Mouse (Mus musculus): Measurements from ENCODE around the gene Ino80d. TPM values are rescaled to one million over a fixed set of nuclear protein-coding genes. Genes with fewer than 3 reads are reported as not detected.

Gene Ino80d
- polyA plus RNA-seq, 1 experiment from 2014 or later = 10.8 TPM

Small RNA genes lying within 50 kb of the gene (microRNA-seq; reads per million reads assigned to microRNA genes)
- gene Gm24557 = not detected
- gene Gm44468 = not detected

Other genes with a start within 250 kb of the Ino80d start
- 505 and 511 TPM in 2 replicates for gene Eef1b2, start 62.2 kb upstream of the Ino80d start, polyA plus RNA-seq (2016; fragmentation: Nextera tagmentation; extraction: Ambion mirVana)
- gene Ndufs1, start 62.2 kb upstream of the Ino80d start, polyA plus RNA-seq (2016; fragmentation: Nextera tagmentation; extraction: Ambion mirVana) = 134 and 136 TPM in 2 replicates
- gene Gpr1, start 99.9 kb upstream of the Ino80d start, polyA plus RNA-seq (2016; fragmentation: Nextera tagmentation; extraction: Ambion mirVana) = 0.15 and 0.24 TPM in 2 replicates
- 22.2 and 24.0 TPM in 2 replicates for gene Zdbf2, start 158.6 kb upstream of the Ino80d start, polyA plus RNA-seq (2016; fragmentation: Nextera tagmentation; extraction: Ambion mirVana)